Mouse (Mus musculus) cerebellum, adult 8-10 months (tissue): ENCODE measurements around the gene Vamp2.

Experiments
- DNase-seq: peaks from one replicate; pipeline ENCODE4 v3.0.0; 2022

Vamp2 gene

GRCm38 (mm10) chr11:69065394-69065925, 22.8 kb upstream of the Vamp2 start:
- DNase-seq, result no peak

GRCm38 (mm10) chr11:69066163-69066861, 22.0 kb upstream of the Vamp2 start:
- DNase-seq, result peak; percentile 60

DNA sequence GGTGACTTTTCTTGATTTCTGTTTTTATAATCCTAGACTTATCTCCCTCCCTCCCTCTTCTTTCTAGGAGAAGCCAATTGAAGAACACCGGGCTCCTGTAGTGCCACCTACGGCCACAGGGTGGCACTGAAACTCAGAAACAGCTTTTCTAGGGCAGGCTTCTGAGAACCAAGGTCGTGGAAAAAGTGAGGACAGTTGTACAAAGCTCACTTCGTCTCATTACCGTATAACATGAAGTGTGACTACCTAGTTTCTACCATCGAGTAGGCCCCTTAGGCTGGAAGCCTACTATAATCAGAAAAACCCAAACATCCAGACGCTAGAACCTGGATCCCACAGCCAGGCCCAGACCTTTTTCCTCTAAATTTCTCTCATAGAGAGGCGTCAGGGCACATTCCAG, 21.3 kb upstream of the Vamp2 start:
- DNase-seq, result peak; percentile 90

DNA sequence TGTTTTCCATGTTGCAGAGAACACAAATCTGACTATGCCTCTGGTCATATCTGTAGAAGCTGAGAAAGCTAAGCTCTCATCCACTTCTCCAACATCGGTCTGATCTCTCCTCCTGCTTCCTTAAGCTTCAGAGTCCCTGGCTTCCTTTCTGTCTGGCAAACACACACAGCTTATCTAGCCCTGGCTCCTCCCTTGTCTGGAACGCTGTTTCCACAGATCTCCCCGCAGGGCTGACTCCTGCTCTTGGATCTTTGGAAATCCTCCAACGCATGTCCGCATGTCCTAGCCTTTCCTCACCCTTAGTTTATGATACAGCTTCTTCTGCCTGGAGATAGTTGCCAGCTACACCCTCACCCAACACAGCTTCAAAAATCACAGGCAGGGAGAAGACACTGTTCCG, 20.7 kb upstream of the Vamp2 start:
- peak; percentile 32 for DNase-seq

- no peak for DNase-seq
These were observed 18.2 kb upstream of the Vamp2 start for GRCm38 (mm10) chr11:69070093-69070492.

GRCm38 (mm10) chr11:69070590-69071222, 17.6 kb upstream of the Vamp2 start, which contains the start of gene Tmem107:
Gene Tmem107, plus strand, starts transcription at chr11:69070806.
- DNase-seq, result peak; percentile 93

- DNase-seq, result peak; percentile 53
These were observed 17.0 kb upstream of the Vamp2 start for GRCm38 (mm10) chr11:69071262-69071661.

DNA sequence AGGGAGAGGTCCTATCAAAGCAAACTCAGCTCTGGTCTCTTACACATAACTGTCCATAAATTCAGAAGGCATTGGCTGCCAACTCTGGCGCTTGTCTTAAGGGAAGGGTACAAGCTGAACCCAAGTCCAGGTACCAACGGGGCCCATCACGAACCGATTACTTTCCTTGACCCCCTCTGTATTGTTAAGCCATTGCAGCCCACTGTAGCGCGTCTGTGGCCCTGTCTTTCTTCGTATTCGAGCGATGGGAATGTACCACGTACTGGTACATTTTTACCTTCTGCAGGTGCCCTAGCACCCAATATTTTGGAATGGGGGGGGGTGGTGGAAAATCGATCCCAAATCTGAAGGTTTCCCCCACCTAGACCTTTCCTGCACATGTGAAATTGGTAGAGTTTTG, 16.1 kb upstream of the Vamp2 start:
- no peak for DNase-seq

GRCm38 (mm10) chr11:69072666-69073064, 15.6 kb upstream of the Vamp2 start:
- no peak for DNase-seq

- peak; percentile 93 for DNase-seq
These were observed 15.0 kb upstream of the Vamp2 start for GRCm38 (mm10) chr11:69073065-69073888.

GRCm38 (mm10) chr11:69073951-69074775, 14.1 kb upstream of the Vamp2 start:
- DNase-seq, result no peak

DNA sequence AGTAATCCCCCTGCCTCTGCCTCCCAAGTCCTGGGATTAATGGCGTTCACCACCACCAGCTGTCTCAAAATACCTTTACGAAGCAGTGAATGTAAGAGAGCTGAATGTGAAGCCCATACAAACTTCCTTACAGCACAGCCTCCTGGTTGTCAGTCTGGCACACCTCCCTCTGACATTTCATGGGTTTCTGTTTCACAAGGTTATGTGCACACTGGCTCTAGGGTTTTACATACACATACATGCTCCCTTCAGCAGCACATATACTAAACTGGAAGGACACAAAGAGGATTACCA, 13.6 kb upstream of the Vamp2 start:
- DNase-seq, result no peak

DNA sequence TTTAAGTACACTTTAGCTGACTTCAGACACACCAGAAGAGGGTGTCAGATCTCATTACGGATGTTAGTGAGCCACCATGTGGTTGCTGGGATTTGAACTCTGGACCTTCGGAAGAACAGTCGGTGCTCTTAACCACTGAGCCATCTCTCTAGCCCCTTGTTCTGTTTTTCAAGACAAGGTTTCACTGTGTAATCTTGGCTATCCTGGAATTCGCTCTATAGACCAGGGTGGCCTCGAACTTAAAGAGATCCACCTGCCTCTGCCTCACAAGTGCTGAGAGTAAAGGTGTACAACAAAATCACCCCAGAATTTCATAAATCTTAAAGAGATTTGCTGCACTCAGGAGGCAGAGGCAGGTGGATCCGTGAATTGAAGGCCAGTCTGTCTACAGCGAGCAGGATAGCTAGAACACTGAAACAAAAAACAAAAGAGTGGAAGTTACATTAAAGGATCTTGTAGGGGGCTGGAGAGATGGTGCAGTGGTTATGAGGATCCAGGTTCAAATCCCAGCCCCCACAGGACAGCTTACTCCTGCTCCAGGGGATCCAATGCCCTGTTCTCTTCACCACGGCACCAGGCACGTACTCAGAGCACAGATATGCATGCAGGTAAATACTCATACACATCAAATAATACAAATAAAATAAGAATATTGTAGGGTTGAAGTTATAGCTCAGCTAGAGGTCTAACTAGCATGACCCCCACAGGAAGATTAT, 12.4 kb upstream of the Vamp2 start:
- no peak for DNase-seq

DNA sequence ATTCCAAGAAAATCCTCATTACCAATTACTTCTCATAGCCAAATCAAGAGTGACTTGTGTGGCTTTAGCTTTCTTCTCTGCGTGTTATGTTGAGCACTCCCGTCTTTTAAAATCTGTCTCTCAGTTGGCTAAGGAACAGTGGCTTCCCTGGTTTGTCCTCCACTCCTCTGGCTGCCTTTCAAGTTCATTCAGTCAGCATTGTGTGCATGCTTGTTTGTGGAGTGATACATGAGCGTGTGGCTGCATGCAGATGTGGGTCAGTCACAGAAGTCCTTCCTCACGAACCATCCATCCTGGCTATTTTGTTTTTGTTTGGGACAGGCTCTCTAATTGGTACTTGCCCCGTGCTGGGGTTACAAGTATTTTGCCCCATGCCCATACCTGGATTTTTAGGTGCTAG, 11.7 kb upstream of the Vamp2 start:
- no peak for DNase-seq

DNA sequence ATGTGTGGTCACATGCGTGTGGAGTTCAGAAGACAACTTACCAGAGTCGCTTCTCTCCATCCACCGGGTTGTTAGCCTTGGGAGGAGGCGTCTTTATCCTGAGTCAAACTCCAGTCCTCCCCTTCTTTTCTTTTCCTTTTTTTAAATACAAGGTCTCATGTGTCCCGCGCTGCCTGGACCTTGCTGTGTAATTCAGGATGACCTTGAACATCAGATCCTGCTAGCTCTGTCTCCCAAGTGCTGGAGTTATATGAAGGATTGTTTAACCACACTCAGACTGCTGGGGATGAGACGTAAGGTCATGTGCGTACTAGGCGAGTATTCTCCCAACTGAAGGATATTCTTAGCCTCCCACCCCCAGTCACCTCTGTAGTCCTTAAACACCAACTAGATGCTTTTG, 11.0 kb upstream of the Vamp2 start:
- no peak for DNase-seq

DNA sequence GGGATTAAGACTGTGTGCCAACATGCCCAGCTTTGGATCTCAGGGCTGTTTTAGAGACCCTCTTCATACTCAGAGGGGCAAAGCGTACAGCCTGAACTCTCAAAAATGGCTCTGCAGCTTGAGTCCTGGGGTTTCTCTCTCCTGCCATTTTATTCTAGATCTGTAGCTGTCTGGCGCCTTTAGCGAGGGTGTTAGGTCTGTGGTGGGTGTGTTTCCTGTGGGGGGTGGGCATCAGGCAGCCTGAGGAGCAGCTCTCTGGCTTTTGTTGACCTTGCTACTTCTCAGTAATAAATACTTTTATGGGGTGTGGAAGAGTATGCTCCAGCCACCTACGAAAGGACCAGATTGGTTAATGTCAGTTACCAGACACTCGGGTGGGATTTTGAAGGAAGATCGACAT, 10.2 kb upstream of the Vamp2 start:
- no peak for DNase-seq

GRCm38 (mm10) chr11:69078805-69079438, 9.4 kb upstream of the Vamp2 start:
- DNase-seq, result no peak

DNA sequence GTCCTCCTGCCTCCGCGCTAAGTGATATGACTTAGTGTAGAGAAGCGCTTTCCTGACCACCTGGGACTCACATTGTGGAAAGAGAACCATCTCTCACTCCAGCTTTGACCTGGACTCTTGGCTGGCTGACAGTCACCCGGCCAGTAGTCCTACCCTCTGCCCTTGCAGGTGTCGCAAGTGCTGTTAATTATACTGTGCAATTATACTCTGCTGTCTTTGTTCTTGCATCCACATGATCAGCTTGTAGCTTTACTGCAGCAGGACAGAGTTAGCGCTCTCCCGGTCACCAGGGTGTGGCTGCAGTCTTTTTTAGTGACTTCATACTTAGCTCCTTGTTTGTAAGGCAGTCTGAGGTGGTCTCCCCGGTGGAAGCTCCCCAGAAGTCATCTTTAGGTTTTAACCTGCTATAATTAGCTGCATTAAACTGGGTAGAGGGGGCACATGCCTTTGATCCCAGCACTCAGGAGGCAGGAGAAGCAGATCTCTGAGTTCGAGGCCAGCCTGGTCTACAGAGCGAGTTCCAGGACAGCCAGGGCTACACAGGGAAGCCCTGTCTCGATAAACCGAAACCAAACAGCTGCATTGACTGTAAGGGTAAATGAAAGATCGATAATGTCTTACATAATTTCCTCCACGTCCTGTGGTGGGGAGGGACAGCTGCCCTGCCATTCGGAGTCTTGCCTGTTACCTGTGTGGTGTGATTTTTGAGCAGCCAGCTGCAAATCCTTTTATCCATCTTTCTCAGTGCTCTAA, 8.0 kb upstream of the Vamp2 start:
- no peak for DNase-seq

- DNase-seq, result no peak
These were observed 7.5 kb upstream of the Vamp2 start for GRCm38 (mm10) chr11:69080855-69081222.

DNA sequence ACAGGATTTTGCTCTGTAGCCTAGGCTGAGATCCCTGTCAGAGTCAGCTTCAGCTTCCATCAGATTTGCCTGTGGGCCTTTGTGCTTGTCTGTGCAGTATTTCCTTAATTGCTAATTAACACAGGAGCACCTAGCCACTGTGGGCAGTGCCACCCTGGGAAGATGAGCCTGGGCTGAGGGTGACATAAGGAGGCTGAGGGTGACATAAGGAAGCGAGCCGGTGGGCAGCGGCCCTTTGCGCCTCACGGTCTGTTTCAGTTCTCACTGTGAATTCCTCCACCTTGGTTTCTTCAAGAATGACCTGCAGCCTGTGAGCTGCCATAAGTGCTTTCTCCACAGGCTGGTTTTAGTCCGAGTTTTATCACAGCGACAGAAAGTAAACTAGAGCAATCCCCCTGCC, 6.7 kb upstream of the Vamp2 start:
- DNase-seq, result no peak

- no peak for DNase-seq
These were observed 2.7 kb upstream of the Vamp2 start for GRCm38 (mm10) chr11:69085608-69086007.
